Mouse (Mus musculus) kidney, adult 9 months (tissue): ENCODE measurements at regions not wholly inside any gene's neighbourhood (a gene's known extent, or its start where the extent isn't known, plus 50 kb on each side); places are given as distances from the start of the nearest gene placed in this dataset.

Experiments used
- DNase-seq: peaks from one replicate; pipeline ENCODE4 v3.0.0; 2022

DNA sequence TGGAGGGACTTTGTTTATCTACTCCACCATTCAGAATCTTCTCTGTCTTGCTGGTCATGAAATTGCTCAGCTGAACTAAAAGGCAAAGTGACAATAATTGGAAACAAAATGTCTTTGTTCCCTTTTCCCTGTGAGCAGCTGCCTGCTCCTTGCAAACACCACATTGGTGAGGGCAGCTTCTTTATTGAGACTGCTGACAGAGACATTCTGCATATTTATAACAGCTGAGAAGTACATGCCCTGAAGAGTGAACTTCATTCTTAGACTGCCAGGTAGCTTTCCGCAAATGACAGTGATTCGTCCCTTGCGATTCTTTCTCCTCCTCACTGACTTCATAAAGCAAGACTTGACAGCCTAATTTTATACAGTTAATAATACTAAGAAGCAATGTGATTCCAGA is 237.0 kb downstream of the Cps1 start:
- no peak for DNase-seq

DNA sequence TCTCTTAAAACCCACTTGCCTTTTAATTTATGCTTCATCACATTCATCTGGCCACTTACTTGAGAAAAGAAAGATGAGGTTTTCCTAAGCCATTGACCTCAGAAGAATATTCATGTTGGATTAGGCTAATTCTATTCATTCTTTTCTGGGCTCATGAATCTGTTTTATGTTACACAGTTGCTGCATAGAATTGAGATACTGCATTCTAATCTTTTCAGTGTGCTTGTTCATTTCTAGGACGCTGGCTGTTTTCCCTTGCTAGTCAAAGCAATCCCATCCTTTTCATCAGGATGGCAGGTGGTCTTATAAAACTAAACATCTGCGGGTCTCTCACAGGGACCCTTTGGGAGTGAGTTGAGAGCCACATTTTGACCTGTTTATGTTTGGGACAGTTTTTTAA is 243.2 kb downstream of the Cps1 start:
- DNase-seq = no peak

DNA sequence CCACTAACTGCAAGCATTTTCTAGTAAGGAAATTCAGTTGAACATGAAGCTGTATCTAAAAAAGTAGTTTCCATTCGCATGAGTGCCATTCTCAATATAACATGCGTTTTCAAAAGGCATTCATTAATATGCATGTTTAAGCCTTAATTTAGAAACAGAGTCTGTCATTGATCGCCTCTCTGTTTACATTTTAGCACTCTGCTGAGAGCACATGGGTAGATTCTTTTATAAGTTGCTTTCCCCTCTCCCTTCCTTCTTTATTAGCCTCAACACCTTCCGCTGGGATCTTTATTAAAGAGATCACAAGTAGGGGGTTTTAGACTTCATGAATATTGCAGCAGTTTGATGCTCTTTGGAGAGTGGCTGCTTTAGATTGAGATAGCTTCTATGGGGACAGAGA is 243.7 kb downstream of the Cps1 start:
- no peak for DNase-seq

GRCm38 (mm10) chr1:67382366-67382765 is 259.5 kb downstream of the Cps1 start:
- DNase-seq = no peak

GRCm38 (mm10) chr1:67385377-67385776 is 262.6 kb downstream of the Cps1 start:
- no peak for DNase-seq

GRCm38 (mm10) chr1:67386877-67387276 is 264.1 kb downstream of the Cps1 start:
- DNase-seq = no peak

DNA sequence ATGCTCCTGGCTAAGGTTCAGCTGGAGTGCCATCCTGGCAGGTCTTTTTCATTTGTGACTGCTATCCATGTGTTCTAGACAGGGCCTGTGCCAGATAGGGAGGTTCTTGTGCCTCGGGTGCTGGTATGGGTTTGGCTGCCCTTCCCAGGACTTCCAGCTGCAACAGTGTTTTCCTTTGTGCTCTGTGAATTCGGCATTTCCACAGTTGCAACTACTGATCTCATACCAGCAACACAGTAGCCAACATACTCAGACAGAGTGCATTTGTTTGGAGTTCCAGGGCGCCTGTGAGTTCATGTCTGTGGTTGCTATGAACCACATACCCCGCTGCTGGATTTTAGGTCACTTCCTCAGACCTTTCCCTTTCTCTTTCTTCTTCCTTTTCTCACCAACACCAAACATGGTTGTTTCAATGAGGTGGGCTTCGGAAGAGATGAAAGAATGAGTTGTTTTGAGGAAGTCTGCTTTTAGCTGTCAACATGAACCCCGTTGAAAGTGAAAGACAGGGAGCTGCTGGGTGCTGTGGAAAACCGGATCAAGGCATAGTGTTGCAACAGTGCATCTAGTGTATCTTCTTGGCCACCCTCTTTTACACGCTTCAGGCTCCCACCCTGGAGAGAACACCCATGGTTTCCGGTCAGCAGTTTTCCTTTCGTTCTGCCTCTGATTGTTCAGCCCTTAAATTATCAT is 275.1 kb downstream of the Cps1 start:
- no peak for DNase-seq

DNA sequence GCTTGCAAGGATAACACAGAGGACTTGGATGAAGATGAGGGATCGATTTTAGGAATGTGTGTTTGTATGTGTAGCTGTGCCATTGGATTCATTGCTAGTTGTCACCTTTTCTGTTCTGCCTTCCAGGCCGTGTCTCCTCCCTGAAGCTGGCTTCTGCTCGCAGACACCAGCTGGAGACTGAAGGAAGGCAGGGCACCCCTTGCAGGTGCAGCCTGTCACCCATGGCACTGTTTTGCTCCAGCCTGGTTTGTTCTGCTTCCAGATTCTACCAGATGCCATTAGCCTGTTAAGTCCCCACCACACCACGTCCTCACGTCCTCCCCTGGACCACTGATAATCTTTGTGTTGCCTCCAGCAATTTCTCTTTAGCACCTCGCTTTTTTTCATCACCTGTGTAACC is 286.7 kb downstream of the Cps1 start:
- DNase-seq = no peak

DNA sequence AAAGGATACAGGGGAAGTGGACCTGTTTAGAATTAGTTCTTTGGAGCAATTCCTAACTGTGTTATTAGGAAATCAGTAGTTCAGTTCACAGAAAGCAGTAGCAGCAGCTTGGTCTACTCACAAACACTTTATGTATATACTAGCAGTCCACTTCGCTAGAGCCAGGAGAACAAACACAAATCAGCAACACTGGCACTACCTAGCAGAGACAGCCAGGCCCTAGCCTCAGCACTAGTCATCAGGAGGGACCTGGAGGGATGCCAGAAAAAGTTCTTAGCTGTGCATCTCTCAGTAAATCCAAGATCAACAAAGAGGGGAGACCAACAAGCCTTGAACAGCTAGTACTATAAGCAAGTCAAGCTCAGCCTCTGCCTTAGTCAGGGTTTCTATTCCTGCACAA is 294.4 kb downstream of the Cps1 start:
- no peak for DNase-seq

DNA sequence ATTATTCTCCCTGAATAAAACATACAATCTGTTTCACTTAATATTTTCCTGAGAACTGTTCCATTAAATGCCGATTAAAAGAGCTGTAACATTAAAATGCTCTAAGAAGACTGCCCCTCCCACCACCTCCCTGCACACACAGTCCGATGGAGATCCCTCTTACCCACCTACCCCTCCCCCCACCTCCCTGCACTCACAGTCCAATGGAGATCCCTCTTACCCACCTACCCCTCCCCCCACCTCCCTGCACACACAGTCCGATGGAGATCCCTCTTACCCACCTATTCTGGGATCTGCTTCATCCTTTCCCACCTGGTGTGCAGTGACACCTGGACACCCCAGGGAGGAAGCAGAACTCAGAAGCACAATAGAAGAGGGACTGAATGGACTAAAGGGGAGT is 305.6 kb downstream of the Cps1 start:
- no peak for DNase-seq

DNA sequence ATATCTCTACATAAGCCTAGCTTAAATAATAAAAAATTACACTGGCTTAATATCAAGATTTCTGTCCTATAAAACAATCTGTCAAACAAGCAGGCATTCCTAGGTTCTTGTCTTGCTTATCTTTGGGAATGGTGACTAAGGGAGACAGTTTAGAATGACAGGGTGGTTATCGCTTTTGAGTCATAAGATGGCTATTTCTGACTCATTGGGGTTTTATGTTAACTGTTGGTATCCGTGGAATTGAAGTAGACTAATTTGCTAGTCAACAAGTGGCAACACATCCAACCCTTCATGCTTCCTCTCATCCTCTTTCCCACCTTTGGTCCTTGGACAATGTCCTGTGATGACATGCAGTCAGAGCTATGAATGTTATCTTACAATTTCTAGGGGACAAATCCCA is 328.0 kb downstream of the Cps1 start:
- DNase-seq = no peak

GRCm38 (mm10) chr1:67464203-67464602 is 341.4 kb downstream of the Cps1 start:
- no peak for DNase-seq

DNA sequence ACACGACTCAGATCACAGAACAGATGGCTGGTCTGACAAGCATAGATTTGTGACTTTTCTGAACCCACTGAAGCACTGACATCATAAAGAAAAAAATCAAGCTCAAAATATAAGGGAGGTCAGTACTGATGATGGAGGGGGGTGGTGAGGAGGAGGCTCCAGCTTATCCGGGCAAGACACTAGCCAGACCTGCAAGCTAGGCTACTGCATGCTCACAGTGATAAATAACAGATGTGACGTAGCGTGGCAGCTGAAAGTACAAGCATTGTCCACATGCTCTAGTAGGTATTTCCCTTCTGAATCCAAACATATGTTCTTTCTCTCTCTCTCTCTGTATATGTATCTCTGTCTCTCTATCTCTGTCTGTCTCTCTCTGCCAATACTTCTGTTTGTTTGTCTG is 342.7 kb downstream of the Cps1 start:
- DNase-seq = no peak

DNA sequence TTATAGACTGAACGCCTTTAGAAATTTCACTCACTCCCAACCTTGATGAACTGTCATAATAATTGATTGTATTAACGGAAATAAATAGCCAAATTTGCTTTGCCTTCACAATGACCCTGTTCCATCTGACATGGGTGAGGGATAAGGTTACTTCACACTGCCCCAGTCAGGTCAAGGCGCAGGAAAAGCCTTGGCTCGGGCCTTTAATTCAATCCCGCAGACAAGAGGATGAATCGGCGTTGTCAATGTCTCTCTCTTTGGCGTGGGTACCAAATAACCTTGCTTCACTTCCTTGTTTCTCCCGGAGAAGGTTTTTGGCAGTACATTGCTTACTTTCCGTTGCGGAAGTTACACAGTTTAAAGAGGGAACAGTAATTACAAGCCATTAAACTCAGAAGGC is 354.2 kb downstream of the Cps1 start:
- no peak for DNase-seq

DNA sequence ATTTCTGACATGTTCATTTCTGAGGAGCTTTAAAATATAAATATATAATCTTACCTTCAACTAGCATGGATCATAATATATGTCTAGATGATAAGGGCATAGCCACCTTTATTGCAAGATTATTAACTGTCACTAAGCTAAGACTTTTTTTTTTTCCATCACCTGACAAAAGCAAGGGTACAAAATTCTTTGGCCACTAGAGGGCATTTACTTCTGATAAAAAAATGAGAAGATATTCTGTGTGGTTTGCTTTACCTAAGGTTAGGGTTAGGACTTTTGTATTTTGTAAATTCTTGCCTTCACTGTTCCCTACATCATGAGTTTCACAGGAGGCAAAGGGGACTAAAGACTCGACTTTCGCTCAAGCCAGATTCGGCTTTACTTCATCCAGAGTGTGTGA is 355.1 kb downstream of the Cps1 start:
- DNase-seq = peak; percentile 8

DNA sequence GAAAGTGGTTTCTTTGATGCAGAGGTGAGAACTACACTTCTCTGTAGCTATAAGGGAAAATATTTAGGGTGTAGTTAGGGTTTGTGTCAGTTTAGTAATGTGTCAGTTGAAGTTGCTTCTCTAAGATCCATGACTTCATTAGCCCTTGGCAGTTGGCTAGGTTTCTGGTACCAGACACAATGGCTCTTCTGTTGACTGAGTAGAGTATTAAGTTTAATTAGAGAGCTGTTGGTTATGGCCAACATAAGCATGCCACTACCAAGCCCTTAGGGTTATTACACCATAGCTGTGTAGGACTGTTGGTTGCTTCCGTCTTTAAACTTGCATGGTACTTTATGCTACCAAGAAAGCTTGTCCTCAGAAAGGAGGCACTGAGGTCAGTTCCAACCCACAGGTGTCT is 359.1 kb downstream of the Cps1 start:
- no peak for DNase-seq

DNA sequence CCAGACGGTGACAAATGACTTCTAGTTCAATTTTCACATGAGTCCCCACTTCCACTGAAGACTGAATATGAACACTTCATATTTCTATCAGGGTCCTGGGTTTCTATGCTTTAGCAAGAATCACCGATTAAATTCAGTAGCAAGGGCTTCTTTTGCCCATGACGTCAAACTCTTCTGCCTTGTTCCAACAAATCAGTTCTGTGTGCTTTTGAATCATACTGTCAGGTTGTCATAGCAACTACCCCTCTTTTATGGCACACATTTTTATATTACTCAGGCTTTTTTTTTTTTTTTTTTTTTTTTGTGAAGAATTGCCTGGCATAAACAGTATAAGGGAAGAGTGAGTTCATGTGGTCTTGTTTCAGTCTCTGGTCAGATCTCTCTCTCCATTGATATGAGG is 381.3 kb downstream of the Cps1 start:
- DNase-seq = no peak

DNA sequence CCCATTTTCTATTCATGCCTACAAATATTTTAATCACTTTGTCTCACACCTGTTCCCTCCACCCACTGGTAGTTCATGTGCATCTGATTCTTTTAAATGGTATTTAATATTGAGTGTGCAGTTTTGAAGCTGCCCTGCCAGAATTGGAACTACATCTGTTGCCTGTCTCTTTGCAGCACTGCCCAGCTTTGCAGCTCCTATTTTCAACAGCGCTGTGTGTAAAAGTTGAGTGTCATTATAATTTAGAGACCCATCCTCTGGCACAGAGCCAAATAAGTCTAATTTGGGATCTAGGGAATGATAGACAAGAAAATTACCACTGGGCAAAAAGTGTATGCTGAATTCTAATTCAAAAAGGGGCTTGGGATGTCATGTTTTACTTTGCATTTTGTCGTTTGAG is 382.9 kb downstream of the Cps1 start:
- no peak for DNase-seq

DNA sequence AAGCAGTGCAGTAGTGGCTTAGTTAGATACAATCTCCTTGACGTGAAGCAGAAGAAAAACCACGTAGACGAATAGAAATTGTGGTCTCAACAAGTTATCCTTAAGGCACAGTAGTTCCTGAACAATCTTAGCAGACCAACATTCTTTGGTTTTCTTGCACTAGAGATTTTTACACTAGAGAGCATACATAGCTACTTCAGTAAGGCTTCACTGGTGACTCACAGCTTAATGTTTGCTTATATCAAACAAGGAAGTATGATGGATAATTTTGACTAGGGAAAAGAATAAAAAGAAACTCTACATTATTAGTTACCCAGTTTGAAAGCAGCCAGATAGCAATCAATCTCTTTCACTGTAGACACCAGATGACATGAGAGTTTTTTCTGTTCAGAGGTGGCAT is 395.5 kb downstream of the Cps1 start:
- DNase-seq = no peak

DNA sequence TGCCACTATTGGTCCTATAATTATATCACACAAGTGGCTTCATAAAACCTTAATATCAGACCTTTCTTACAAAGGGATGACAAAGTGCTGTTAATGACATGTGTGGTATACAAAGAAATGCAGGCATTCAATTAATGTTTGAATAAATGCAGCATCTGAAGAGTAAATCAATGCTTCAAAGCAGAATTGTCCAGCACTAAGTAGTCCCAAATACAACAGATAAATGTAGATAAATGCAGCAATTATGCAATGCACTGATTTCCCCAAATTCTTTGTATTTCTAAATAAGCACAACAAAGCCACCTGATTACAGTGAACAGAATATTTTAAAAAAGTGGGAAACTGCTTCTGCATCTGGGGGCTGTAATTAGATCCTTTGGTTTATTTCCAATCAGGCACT is 435.9 kb downstream of the Cps1 start:
- no peak for DNase-seq

DNA sequence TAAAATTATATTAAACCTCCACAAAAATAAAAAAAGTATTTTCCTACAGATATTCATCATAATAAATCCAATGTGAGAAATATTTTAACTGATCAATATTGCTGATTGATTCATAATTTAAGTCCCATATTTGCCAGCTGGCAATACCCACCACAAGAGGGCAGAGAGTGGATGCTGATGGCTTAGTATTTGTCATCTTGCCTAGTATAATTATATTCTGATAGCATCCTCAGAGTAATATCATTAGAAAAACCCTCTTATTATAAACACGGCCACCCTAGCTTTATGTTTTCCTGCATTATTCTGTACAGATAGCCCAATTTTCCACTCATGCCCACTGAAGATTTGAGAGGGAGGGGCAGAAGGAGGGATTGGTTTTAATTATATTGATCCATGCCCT is 436.4 kb downstream of the Cps1 start:
- DNase-seq = no peak

DNA sequence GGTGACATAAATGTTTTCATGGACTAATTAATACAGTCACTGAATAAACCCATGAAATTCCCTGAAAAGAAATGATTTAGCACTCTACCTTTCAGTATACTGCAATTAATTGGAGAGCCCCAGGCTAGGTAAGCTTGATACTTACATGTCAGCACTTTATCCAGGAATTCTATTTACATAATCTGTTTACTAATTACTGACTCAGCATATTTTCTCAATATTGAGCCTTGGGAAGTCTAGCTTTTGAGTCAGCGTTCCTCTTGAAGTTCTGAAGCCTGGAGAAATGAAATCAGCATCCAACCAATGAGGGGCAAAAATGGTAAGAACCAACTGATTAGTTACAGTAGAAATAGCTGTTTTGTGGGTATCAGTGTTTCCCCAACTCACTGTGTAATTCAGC is 448.8 kb downstream of the Cps1 start:
- DNase-seq = no peak

GRCm38 (mm10) chr1:67579732-67580131 is 456.9 kb downstream of the Cps1 start:
- DNase-seq = no peak
